Mouse (Mus musculus) spleen, postnatal 10 days (tissue): Measurements from ENCODE around the gene Olfr465-ps1.

ENCODE experiments used
- DNase-seq, 2 experiments: peaks; one replicate each; pipeline ENCODE4 v3.0.0; 2021 to 2022; ENCODE audit warnings: low spot score in 2 of 2

Olfr465-ps1 gene

GRCm38 (mm10) chr13:65137789-65138188 is at the start of gene Olfr465-ps1:
TSS of gene Olfr465-ps1 (plus strand) at chr13:65138089.
- no peak for DNase-seq

- no peak for DNase-seq
Measured at GRCm38 (mm10) chr13:65095923-65096322, 42.0 kb upstream of the Olfr465-ps1 start.

- DNase-seq: no peak
Measured at GRCm38 (mm10) chr13:65097018-65097417, 40.9 kb upstream of the Olfr465-ps1 start.

- DNase-seq: no peak
Measured at GRCm38 (mm10) chr13:65100678-65101077, 37.2 kb upstream of the Olfr465-ps1 start.

- no peak for DNase-seq
Measured at GRCm38 (mm10) chr13:65101232-65101631, 36.7 kb upstream of the Olfr465-ps1 start.

GRCm38 (mm10) chr13:65111961-65112360 is 25.9 kb upstream of the Olfr465-ps1 start:
- DNase-seq: peak in 1 of 2 experiments; percentile 46

GRCm38 (mm10) chr13:65112459-65113110 is 25.3 kb upstream of the Olfr465-ps1 start, which contains the start of gene Mfsd14b:
TSS of gene Mfsd14b (minus strand) at chr13:65112975.
- DNase-seq: peak; percentile 87 to 89

GRCm38 (mm10) chr13:65113239-65113638 is 24.6 kb upstream of the Olfr465-ps1 start:
- peak in 1 of 2 experiments; percentile 15 for DNase-seq

- no peak for DNase-seq
Measured at GRCm38 (mm10) chr13:65120984-65121383, 16.9 kb upstream of the Olfr465-ps1 start.

- no peak for DNase-seq
Measured at GRCm38 (mm10) chr13:65122111-65122510, 15.8 kb upstream of the Olfr465-ps1 start.

- DNase-seq: peak in 1 of 2 experiments; percentile 29
Measured at GRCm38 (mm10) chr13:65127063-65127847, 10.6 kb upstream of the Olfr465-ps1 start.

GRCm38 (mm10) chr13:65149940-65150339 is 12.1 kb downstream of the Olfr465-ps1 start, which contains the start of gene Olfr466:
TSS of gene Olfr466 (plus strand) at chr13:65150240.
- no peak for DNase-seq

- DNase-seq: no peak
Measured at GRCm38 (mm10) chr13:65174102-65174501, 36.2 kb downstream of the Olfr465-ps1 start.

GRCm38 (mm10) chr13:65175734-65176471 is 38.0 kb downstream of the Olfr465-ps1 start:
- DNase-seq: peak; percentile 10 to 54

- no peak for DNase-seq
Measured at GRCm38 (mm10) chr13:65176472-65177091, 38.7 kb downstream of the Olfr465-ps1 start.
